Mouse (Mus musculus): ENCODE data around the gene Plxdc1. TPM values are rescaled to one million over a fixed set of nuclear protein-coding genes. Genes with fewer than 3 reads are reported as not detected.

Plxdc1 gene
- polyA plus RNA-seq, 1 experiment from 2014 or later: 0.41 TPM

- ChIA-PET CTCF (interaction anchor here (1.5 kb wide), 1 partner anchor 41 kb away, joined by 4 read pairs; no protein-coding TSS in a partner anchor), POLR2A (no interaction called here)
- ATAC-seq (no peak), DNase-seq (ENCODE audit: low read depth, low spot score) (no peak)
- no peaks in the 10 kb centered on the region for H3K27me3 ChIP-seq
- no peak for TF ChIP-seq CTCF (IDR thresholded peaks at IDR 0.05)
- in situ Hi-C loops (cut with MboI; ENCODE audit: low pct_unique_long_range_greater_than_20kb): no loop called here
These were observed 8.4 kb downstream of the Plxdc1 start for GRCm38 (mm10) chr11:97977797-97978196.

- no peak for ATAC-seq
- in situ Hi-C loops (cut with MboI; ENCODE audit: low pct_unique_long_range_greater_than_20kb): no loop called here
- CTCF ChIA-PET: interaction anchor here (0.9 to 1.9 kb wide), 2 partner anchors 38 to 75 kb away, joined by 3 to 5 read pairs; no protein-coding TSS in a partner anchor
- DNase-seq (ENCODE audit: low read depth, low spot score): no peak
- POLR2A ChIA-PET: no interaction called here
- no peak for TF ChIP-seq CTCF (IDR thresholded peaks at IDR 0.05)
- H3K27me3 ChIP-seq: no peaks in the 10 kb centered on the region
These were observed 11.5 kb downstream of the Plxdc1 start for GRCm38 (mm10) chr11:97974746-97975145.

DNA sequence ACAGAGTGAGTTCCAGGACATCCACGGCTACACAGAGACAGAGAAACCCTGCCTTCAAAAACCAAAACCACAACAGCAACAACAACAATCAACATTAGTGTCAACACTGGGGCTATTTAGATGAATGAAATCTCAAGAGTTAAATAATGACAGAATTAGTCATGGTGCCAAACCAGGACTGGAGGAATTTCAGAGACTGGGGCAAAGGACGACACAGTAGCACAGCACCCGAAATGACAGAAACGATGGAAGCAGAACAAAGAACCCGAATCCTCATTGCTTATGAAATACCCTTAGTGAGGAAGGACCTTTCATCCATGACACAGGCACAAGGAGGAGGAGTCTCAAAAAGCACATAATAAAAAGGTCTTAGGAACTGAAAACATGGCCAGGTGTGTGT is 12.1 kb downstream of the Plxdc1 start:
- ATAC-seq: no peak
- CTCF ChIA-PET: interaction anchor here (1.9 kb wide), 1 partner anchor 37 kb away, joined by 5 read pairs; no protein-coding TSS in a partner anchor
- DNase-seq (ENCODE audit: low read depth, low spot score): no peak
- in situ Hi-C loops (cut with MboI; ENCODE audit: low pct_unique_long_range_greater_than_20kb): no loop called here
- POLR2A ChIA-PET: no interaction called here
- H3K27me3 ChIP-seq: no peaks in the 10 kb centered on the region
- TF ChIP-seq CTCF (IDR thresholded peaks at IDR 0.05): no peak

DNA sequence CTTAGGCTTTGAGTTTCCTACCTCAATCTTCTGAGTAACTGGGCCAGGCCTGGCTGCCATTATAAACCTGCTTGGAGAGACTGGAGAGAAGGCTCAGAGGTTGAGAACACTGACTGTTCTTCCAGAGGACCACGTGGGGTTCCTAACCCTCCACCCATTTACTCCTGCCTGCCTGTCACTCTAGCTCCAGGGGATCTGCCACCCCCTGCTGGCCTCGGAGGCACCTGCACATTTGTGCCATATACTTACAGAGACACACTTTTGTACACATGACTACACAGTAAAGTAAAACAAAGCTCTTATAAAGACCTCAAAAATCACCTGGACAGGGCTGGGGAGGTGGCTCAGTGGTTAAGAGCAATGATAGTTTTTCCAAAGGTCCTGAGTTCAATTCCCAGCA is 13.8 kb downstream of the Plxdc1 start:
- no peak for DNase-seq (ENCODE audit: low read depth, low spot score)
- TF ChIP-seq CTCF (IDR thresholded peaks at IDR 0.05): no peak
- no peaks in the 10 kb centered on the region for H3K27me3 ChIP-seq
- in situ Hi-C loops (cut with MboI; ENCODE audit: low pct_unique_long_range_greater_than_20kb): no loop called here
- POLR2A ChIA-PET: interaction anchor here (0.6 kb wide), 1 partner anchor 274 kb away, joined by 4 read pairs; no protein-coding TSS in a partner anchor
- CTCF ChIA-PET: interaction anchor here (0.9 to 1.6 kb wide), 3 partner anchors 15 to 70 kb away, joined by 3 to 5 read pairs (median 3); no protein-coding TSS in a partner anchor
- ATAC-seq: no peak

- CTCF ChIA-PET: interaction anchor here (1.6 to 2.0 kb wide), 3 partner anchors 13 to 71 kb away, joined by 4 to 8 read pairs (median 7); no protein-coding TSS in a partner anchor
- DNase-seq (ENCODE audit: low read depth, low spot score) (no peak), ATAC-seq (peak; percentile 65)
- POLR2A ChIA-PET: no interaction called here
- in situ Hi-C loops (cut with MboI; ENCODE audit: low pct_unique_long_range_greater_than_20kb): no loop called here
- TF ChIP-seq CTCF (IDR thresholded peaks at IDR 0.05): no peak
- no peaks in the 10 kb centered on the region for H3K27me3 ChIP-seq
These were observed 15.0 kb downstream of the Plxdc1 start for GRCm38 (mm10) chr11:97971232-97971631.

DNA sequence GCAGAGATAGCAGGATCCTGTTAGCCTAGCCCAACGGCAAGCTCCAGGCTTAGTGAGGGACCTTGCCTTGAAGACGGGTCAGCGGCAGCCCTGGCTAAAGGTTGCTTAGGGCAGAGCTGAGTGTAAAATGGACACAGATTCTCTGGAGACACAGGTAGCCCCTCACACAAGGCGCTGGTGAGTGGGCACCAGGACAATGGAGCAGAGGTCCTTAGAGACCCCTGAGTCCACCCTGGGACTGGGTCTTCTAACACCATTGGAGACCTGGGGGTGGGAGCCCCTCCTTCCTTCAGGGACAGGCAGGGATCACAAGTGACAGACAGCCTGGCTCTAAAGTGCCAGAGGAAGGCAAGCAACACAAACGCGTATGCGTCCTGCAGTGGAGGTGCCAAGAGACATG is 15.5 kb downstream of the Plxdc1 start:
- CTCF ChIA-PET: interaction anchor here (1.6 to 2.0 kb wide), 3 partner anchors 12 to 71 kb away, joined by 4 to 8 read pairs (median 7); no protein-coding TSS in a partner anchor

DNA sequence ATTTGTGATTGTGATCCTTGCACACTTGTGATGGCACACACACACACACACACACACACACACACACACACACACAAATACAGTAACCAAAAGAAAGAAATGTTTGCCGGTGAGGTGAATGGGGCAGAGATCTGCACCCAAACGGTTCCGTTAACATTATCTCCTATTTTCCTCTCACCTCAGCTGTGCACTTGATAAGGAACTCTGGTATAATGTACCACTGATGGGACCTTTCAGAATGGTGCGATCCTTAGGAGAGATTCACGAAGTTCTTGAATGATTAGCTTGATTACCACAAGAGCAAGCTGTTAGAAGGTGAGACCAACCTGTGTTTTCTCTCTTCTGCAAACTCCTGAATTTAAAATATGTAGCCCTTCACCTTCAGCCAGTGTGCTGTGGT is 17.9 kb downstream of the Plxdc1 start:
- CTCF ChIA-PET: interaction anchor here (1.5 kb wide), 1 partner anchor 31 kb away, joined by 4 read pairs; no protein-coding TSS in a partner anchor
- POLR2A ChIA-PET: interaction anchor here (0.6 kb wide), 1 partner anchor 78 kb away, joined by 4 read pairs; no protein-coding TSS in a partner anchor
- DNase-seq (ENCODE audit: low read depth, low spot score) (no peak), ATAC-seq (no peak)
- no peak for TF ChIP-seq CTCF (IDR thresholded peaks at IDR 0.05)
- H3K27me3 ChIP-seq: no peaks in the 10 kb centered on the region
- in situ Hi-C loops (cut with MboI; ENCODE audit: low pct_unique_long_range_greater_than_20kb): no loop called here

More for the DNA sequence above, 15.5 kb downstream of the Plxdc1 start:
- POLR2A ChIA-PET: no interaction called here
- no peaks in the 10 kb centered on the region for H3K27me3 ChIP-seq
- TF ChIP-seq CTCF (IDR thresholded peaks at IDR 0.05): no peak
- in situ Hi-C loops (cut with MboI; ENCODE audit: low pct_unique_long_range_greater_than_20kb): no loop called here
- ATAC-seq: no peak
- no peak for DNase-seq (ENCODE audit: low read depth, low spot score)

- in situ Hi-C loops (cut with MboI; ENCODE audit: low pct_unique_long_range_greater_than_20kb): no loop called here
- POLR2A ChIA-PET: no interaction called here
- H3K27me3 ChIP-seq: no peaks in the 10 kb centered on the region
- DNase-seq (ENCODE audit: low read depth, low spot score): peak; percentile 60
- no peak for TF ChIP-seq CTCF (IDR thresholded peaks at IDR 0.05)
- CTCF ChIA-PET: interaction anchor here (1.5 kb wide), 1 partner anchor 30 kb away, joined by 4 read pairs; no protein-coding TSS in a partner anchor
- no peak for ATAC-seq
These were observed 19.1 kb downstream of the Plxdc1 start for GRCm38 (mm10) chr11:97967114-97967513.

GRCm38 (mm10) chr11:97960907-97961306 is 25.3 kb downstream of the Plxdc1 start:
- in situ Hi-C loops (cut with MboI; ENCODE audit: low pct_unique_long_range_greater_than_20kb): no loop called here
- no peak for ATAC-seq
- no peaks in the 10 kb centered on the region for H3K27me3 ChIP-seq
- no peak for DNase-seq (ENCODE audit: low read depth, low spot score)
- ChIA-PET CTCF (interaction anchor here (1.0 kb wide), 1 partner anchor 27 kb away, joined by 3 read pairs; no protein-coding TSS in a partner anchor), POLR2A (no interaction called here)
- no peak for TF ChIP-seq CTCF (IDR thresholded peaks at IDR 0.05)

- in situ Hi-C loops (cut with MboI; ENCODE audit: low pct_unique_long_range_greater_than_20kb): no loop called here
- POLR2A ChIA-PET: no interaction called here
These were observed 27.0 kb downstream of the Plxdc1 start for GRCm38 (mm10) chr11:97959300-97959680.

DNA sequence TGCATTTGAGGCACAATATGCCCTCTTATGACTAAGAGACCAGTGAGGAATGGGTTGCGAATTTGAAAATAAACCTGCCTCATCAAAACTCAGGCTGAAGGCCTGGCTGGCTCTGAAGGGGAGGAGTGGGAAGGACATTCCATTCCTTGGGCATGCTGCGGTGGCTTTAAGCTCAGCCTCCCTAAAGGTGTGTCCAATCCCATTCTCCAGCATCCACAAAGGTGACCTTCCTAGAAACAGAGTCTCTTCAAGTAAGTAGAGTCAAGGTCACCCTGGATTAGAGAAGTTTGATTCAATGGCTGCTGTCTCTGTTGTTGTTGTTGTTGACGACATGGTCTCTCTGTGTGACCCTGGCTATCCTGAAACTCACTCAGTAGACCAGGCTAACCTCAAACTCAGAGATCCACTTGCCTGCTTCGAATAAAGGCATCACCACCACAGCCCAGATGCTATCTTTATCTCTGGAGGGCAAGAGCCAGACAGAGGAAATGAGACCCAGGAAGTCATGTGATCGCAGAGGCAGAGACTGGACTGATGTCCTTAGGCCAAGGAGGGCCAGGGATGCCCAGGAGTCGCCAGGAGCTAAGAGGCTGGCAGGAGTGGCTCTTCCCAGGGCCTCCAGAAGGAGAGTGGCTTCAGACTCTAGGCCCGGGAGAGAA is 27.5 kb downstream of the Plxdc1 start:
- no peaks in the 10 kb centered on the region for H3K27me3 ChIP-seq
- ChIA-PET CTCF (interaction anchor here (1.2 to 1.8 kb wide), 3 partner anchors 12 to 29 kb away, joined by 3 to 4 read pairs (median 4); no protein-coding TSS in a partner anchor), POLR2A (no interaction called here)
- no peak for ATAC-seq
- TF ChIP-seq CTCF (IDR thresholded peaks at IDR 0.05): no peak
- in situ Hi-C loops (cut with MboI; ENCODE audit: low pct_unique_long_range_greater_than_20kb): no loop called here
- no peak for DNase-seq (ENCODE audit: low read depth, low spot score)

More at GRCm38 (mm10) chr11:97959300-97959680, 27.0 kb downstream of the Plxdc1 start:
- no peak for ATAC-seq
- CTCF ChIA-PET: interaction anchor here (1.2 to 1.4 kb wide), 2 partner anchors 12 to 29 kb away, joined by 4 read pairs; no protein-coding TSS in a partner anchor
- DNase-seq (ENCODE audit: low read depth, low spot score): no peak
- TF ChIP-seq CTCF (IDR thresholded peaks at IDR 0.05): no peak
- no peaks in the 10 kb centered on the region for H3K27me3 ChIP-seq
